Mouse (Mus musculus): ENCODE measurements at regions not wholly inside any gene's neighbourhood (a gene's known extent, or its start where the extent isn't known, plus 50 kb on each side); places are given as distances from the start of the nearest gene placed in this dataset.

DNA sequence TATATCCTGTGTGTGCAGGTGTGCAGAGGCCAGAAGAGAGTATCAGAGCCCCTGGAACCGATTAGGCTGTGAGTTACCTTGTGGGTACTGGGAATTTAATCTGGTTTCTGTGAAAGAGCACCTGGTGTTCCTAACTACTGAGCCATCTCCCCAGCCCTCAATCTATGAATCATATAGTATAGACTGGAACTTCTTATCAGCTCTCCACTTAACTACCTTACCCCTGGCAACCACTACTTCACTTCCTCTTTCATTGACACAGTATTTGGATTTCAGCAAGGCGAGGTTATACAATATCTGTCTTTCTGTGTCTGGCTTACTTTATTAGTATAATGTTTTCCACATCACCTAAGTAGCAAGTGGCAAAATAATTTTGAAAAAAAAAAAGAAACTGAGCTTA, 239.1 kb upstream of the Sstr1 start:
- no peaks in the 10 kb centered on the region for H3K36me3 ChIP-seq (replicated peaks; ENCODE audit: insufficient read depth, low read length)
- ATAC-seq = no peak
- H3K27ac ChIP-seq (ENCODE audit: low read depth) = no peak overlapping the region
- H3K27me3 ChIP-seq (ENCODE audit: insufficient read depth, low read length) = no peaks in the 10 kb centered on the region
- H3K9ac ChIP-seq (replicated peaks) = no peak overlapping the region
- no peak overlapping the region for H3K4me3 ChIP-seq (ENCODE audit: low read depth, low read length)
- no peaks in the 10 kb centered on the region for H3K4me1 ChIP-seq (ENCODE audit: insufficient read depth)
- 34% methylated on average over 2 of the region's 2 CpGs for WGBS (ENCODE audit: insufficient replicate concordance)
- TF ChIP-seq EP300 (IDR thresholded peaks at IDR 0.05; ENCODE audit: low read depth) (no peak), CTCF (IDR thresholded peaks at IDR 0.05; ENCODE audit: low read depth) (no peak)
- no peaks in the 10 kb centered on the region for H3K9me3 ChIP-seq (ENCODE audit: low read length)
- DNase-seq = no peak
- H3K4me2 ChIP-seq (ENCODE audit: low read depth, low read length) = no peak overlapping the region
